In genomic region chr15:67361012-67361571, GRCm38 (mm10) we compare ENCODE assay signal across 15 mouse cellular contexts.
DNase-seq lines count a peak whose midpoint lies in the region; ATAC-seq and TF ChIP-seq lines count a peak whose summit lies in the region.
"Had no signal": no experiment of that assay in that cellular context is flagged by ENCODE, and none has a peak within 500 bp of the region (broad histone marks: within the 10 kb centered on the region; RNA-seq: fewer than 3 reads in every experiment).

No protein-coding gene starts in this region.

- no peaks in the 10 kb centered on the region for H3K36me3 ChIP-seq in heart, embryonic 12.5 days
- H3K36me3 ChIP-seq in lung, embryonic 14.5 days (ENCODE audit: insufficient read depth): no peaks in the 10 kb centered on the region
- H3K36me3 ChIP-seq in embryonic facial prominence, embryonic 10.5 days (replicated peaks): no peaks in the 10 kb centered on the region
- H3K36me3 ChIP-seq: embryonic facial prominence, embryonic 13.5 days; forebrain, embryonic 15.5 days; hindbrain, embryonic 15.5 days; liver, embryonic 12.5 days had no signal

- no peak overlapping the region for H3K27ac ChIP-seq in heart, embryonic 12.5 days (ENCODE audit: poor library complexity, severe bottlenecking)
- peak overlapping the region; percentile 69; the same call in 1 of the 2 replicates for H3K27ac ChIP-seq in lung, embryonic 14.5 days (ENCODE audit: low read depth)
- H3K27ac ChIP-seq in embryonic facial prominence, embryonic 10.5 days (replicated peaks): peak overlapping the region; percentile 57; the same call in 1 of the 2 replicates
- H3K27ac ChIP-seq: embryonic facial prominence, embryonic 13.5 days; forebrain, embryonic 15.5 days; hindbrain, embryonic 15.5 days; liver, embryonic 12.5 days had no signal

- no peak overlapping the region for H3K4me2 ChIP-seq in heart, embryonic 12.5 days
- H3K4me2 ChIP-seq in lung, embryonic 14.5 days: no peak overlapping the region
- H3K4me2 ChIP-seq: embryonic facial prominence, embryonic 13.5 days; forebrain, embryonic 15.5 days; hindbrain, embryonic 15.5 days; liver, embryonic 12.5 days had no signal

- no peaks in the 10 kb centered on the region; the same call in 1 of the 2 replicates for H3K9me3 ChIP-seq in heart, embryonic 12.5 days (replicated peaks)
- H3K9me3 ChIP-seq in lung, embryonic 14.5 days (ENCODE audit: low read depth, low read length): no peaks in the 10 kb centered on the region
- H3K9me3 ChIP-seq in embryonic facial prominence, embryonic 10.5 days: no peaks in the 10 kb centered on the region
- H3K9me3 ChIP-seq: embryonic facial prominence, embryonic 13.5 days; forebrain, embryonic 15.5 days; hindbrain, embryonic 15.5 days; liver, embryonic 12.5 days had no signal

- DNase-seq in heart, adult 11 months: peak; percentile 75
- peak; percentile 39 for DNase-seq in lung, embryonic 14.5 days
- DNase-seq in lung, postnatal 36 days: no peak
- peak; percentile 12 for DNase-seq in embryonic facial prominence, embryonic 10.5 days (ENCODE audit: low spot score)
- peak; percentile 25 for DNase-seq in retina, embryonic 14.5 days (ENCODE audit: low spot score)
- no peak for DNase-seq in ovary, postnatal 36 days (ENCODE audit: low spot score)
- DNase-seq: adrenal gland, adult 8-10 months; right cerebral cortex, adult 18-20 months had no signal

- TF ChIP-seq CTCF in lung, embryonic 14.5 days (IDR thresholded peaks at IDR 0.05; ENCODE audit: low read depth): no peak

- H3K27me3 ChIP-seq in heart, embryonic 12.5 days (replicated peaks): no peaks in the 10 kb centered on the region
- no peaks in the 10 kb centered on the region for H3K27me3 ChIP-seq in lung, embryonic 14.5 days (ENCODE audit: insufficient read depth, low read length)
- H3K27me3 ChIP-seq in embryonic facial prominence, embryonic 10.5 days (replicated peaks; ENCODE audit: low read depth, poor library complexity, severe bottlenecking): no peaks in the 10 kb centered on the region
- H3K27me3 ChIP-seq: embryonic facial prominence, embryonic 13.5 days; forebrain, embryonic 15.5 days; hindbrain, embryonic 15.5 days; liver, embryonic 12.5 days had no signal

- H3K9ac ChIP-seq in heart, embryonic 12.5 days: no peak overlapping the region
- H3K9ac ChIP-seq in lung, embryonic 14.5 days: no peak overlapping the region
- H3K9ac ChIP-seq: embryonic facial prominence, embryonic 13.5 days; forebrain, embryonic 15.5 days; hindbrain, embryonic 15.5 days; liver, embryonic 12.5 days had no signal

- no peak overlapping the region for H3K4me3 ChIP-seq in heart, embryonic 12.5 days
- no peak overlapping the region for H3K4me3 ChIP-seq in lung, embryonic 14.5 days (ENCODE audit: low read depth, low read length)
- no peak overlapping the region for H3K4me3 ChIP-seq in embryonic facial prominence, embryonic 10.5 days
- H3K4me3 ChIP-seq: embryonic facial prominence, embryonic 13.5 days; forebrain, embryonic 15.5 days; hindbrain, embryonic 15.5 days; liver, embryonic 12.5 days; megakaryocyte, embryonic 14.5 days had no signal

- no peak; the same call in 1 of the 2 replicates for ATAC-seq in heart, embryonic 12.5 days (ENCODE audit: insufficient number of reproducible peaks, low FRiP score)
- peak; percentile 77 for ATAC-seq in lung, embryonic 14.5 days (ENCODE audit: insufficient read depth)
- ATAC-seq in monocyte, adult 5-6 weeks (replicated peaks; ENCODE audit: insufficient number of reproducible peaks, low FRiP score, low TSS enrichment, poor library complexity, severe bottlenecking): no peak
- ATAC-seq: forebrain, embryonic 15.5 days; liver, embryonic 12.5 days had no signal

- H3K4me1 ChIP-seq in heart, embryonic 12.5 days (replicated peaks): peaks cover 19% of the 10 kb centered on the region
- peaks cover 10% of the 10 kb centered on the region; the same call in 1 of the 2 replicates for H3K4me1 ChIP-seq in lung, embryonic 14.5 days (ENCODE audit: insufficient read depth)
- H3K4me1 ChIP-seq in embryonic facial prominence, embryonic 10.5 days: peaks cover 25% of the 10 kb centered on the region
- H3K4me1 ChIP-seq: forebrain, embryonic 15.5 days had no signal

- WGBS in heart, embryonic 12.5 days: 17% methylated on average over 1 of the region's 1 CpGs
- 0% methylated on average over 1 of the region's 1 CpGs for WGBS in lung, embryonic 14.5 days
- 23% methylated on average over 1 of the region's 1 CpGs for WGBS in embryonic facial prominence, embryonic 10.5 days

Comparison
In these comparisons a context has a peak if more than half of its experiments do, and no peak if none do; other contexts are left out.
1. DNase-seq: peak in heart, adult 11 months (single experiment), lung, embryonic 14.5 days (single experiment), embryonic facial prominence, embryonic 10.5 days (single experiment) and retina, embryonic 14.5 days (single experiment); none in lung, postnatal 36 days (single experiment) and ovary, postnatal 36 days (single experiment).